Mouse (Mus musculus) c-Kit-positive CD71-negative TER-119-negative erythroid progenitor cells, embryonic 14.5 days (primary cell): Measurements from ENCODE around the gene Nln.

Experiments
- DNase-seq: peaks from one replicate; pipeline ENCODE4 v3.0.0-alpha.2; 2013; ENCODE audit warnings: low read depth

Gene Nln

DNA sequence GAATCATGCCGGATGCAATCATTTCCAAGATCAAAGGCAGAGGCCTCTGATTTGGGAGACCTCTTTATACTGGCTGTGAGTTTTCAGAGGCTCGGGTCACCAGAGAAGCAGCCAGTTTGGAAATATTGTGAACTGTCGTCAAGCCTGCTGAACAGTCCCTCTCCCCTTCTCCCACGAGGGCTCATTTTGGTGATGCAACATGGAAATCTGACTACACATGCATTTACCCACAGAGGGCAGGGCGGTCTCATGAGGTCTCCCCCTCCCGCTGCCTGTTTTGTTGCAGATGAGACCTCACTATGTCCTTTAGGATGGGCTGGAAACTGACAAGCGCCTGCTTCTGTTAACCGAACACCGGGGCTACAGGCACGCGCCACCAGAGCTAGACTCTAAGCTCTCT is 95.4 kb downstream of the Nln start:
- DNase-seq = no peak

- no peak for DNase-seq
These were observed 96.0 kb downstream of the Nln start for GRCm38 (mm10) chr13:104013380-104013779.

DNA sequence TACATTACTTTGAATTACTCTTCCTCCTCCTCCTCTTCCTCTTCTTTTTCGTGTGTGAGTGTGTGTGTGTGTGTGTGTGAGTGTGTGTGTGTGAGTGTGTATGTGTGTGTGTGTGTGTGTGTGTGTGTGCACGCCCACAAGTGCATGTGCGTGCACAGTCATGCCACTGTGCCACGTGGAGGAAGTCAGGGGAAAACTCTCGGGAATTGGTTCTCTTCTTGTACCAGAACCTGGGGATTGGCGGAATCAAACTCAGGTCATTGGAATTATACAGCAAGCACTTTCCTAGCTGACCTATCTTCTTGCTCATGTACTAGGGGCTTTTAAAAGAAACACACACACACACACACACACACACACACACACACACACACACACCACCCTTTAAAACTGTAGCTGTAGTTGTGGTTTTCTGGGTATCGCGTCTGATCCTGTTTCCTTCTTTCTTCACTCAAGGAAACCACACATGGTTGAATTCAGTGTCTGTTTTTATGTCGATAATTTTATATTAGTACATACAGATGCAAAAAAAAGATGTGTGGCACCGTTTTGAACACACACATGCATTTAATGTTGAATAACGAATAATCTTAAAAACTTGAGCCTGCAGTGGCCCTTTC is 97.1 kb downstream of the Nln start:
- DNase-seq = no peak

- DNase-seq = no peak
These were observed 98.1 kb downstream of the Nln start for GRCm38 (mm10) chr13:104011289-104011688.

DNA sequence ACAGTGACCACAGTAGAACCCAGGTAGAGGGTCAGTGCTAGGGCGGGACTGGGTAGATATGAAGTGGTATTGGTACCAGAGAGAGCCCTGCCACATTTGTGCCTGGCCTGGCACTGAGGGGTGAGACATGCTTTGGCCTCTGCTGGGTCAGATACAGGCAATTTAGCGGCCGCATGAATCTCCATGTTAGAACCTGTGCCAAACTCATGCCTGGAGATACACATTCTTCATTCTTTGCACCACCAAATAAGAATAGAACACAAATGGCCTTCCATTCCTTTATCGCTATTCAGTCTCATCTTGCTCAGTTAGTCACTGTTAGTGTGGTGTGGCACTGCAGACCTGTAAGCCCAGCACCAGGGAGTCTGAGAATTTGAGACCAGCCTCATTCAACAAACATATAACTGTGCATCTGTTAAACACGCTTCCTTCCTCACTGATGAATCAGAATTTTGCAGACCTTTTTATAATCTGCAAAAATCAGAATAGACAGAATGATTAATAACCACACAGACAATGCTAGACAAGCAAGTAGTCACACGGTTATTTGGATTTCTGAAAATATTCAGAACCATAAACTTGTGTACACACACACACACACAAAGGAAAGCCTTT is 104.1 kb downstream of the Nln start:
- DNase-seq = no peak

- DNase-seq = no peak
These were observed 115.3 kb downstream of the Nln start for GRCm38 (mm10) chr13:103994085-103994455.

DNA sequence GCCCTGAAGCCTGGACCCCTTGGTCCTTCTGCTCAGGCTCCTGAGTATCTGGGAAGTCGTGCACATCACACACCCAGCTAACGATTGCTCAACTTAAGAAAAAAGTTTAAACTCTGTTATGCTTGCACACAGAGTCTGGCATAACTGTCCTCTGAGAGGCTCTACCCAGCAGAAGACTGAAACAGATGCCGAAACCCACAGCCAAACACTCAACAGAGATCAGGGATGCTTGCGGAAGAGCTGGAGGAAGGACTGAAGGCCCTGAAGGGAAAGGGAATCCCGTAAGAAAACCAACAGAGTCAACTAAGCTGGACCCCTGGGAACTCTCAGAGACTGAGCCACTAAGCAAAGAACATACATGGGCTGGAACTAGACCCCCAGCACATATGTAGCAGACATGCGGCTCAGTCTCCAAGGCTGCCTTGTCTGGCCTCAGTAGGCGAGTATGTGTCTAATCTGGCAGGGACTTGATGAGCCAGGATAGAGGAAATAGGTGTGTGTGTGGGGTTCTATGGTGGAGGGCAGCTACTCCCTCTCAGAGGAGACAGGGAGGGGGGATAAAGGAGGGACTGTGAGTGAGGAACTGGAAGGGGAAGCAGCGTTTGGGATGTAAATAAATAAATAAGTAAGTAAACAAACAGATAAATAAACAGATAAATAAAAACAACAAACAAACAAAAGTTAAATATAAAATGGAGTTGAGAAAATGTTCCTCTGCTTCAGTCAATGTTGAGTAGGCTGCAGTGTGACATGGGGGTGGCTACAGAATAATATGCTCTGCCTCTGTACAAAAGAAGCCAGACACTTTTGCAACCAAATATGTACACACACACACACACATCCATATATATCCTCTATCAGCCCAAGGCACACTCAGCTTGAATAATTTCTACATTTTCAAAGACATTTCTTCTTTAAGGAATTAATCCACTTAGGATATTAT is 116.0 kb downstream of the Nln start:
- DNase-seq = no peak

DNA sequence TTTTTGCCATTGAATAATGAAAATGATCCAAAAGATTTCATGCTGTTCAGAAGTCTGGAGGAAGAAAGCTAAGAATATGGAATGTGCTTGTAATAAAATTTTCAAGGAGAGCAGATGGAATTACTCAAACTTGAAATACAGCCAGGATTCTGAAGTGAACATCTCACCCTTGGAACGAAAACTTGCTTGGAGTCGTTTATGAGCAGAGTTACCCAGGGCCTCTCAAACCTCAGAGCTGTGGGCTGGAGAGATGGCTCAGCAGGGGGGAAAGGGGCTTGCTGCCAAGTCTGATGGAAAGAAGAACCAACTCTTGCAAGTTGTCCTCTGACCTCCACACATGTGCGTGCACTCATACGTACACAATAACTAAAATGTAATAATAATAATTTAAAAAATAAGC is 122.8 kb downstream of the Nln start:
- DNase-seq = no peak

GRCm38 (mm10) chr13:103985510-103986278 is 123.7 kb downstream of the Nln start:
- no peak for DNase-seq

DNA sequence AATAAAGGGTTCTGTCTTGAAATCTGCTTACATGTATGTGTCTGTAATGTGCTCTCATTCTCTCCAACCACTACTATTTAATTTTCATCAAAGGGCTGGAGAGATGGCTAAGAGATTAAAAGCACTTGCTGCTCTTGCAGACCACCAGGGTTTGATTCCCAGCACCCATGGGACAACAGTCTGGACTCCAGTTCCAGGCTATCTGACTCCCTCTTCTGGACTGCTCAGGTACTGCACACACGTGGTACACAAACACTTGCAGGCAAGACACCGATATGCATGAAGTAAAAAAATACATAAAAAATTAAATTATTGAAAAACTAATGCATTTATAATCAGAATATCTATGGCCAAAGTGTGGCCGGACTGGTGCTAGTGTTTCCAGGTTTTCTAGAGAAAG is 127.0 kb downstream of the Nln start:
- DNase-seq = no peak

DNA sequence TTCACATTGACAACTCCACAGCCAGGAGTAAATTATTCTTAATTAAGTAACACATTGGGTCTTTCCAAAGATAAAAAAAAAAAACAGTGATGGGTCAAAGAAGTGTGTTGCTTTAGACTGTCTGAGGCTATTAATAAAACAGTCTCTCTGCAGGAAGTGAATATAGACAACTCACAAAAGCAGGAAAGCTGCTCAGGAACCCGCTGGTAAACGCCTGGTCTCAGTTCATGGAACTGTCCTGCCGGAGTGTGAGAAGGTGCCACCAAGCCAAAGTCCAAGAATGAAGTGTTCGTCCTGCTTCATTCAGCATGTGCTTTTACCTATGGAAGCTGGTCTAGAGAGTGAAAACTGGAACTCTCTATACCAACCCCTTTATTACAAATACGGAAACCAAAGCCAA is 129.0 kb downstream of the Nln start:
- no peak for DNase-seq

DNA sequence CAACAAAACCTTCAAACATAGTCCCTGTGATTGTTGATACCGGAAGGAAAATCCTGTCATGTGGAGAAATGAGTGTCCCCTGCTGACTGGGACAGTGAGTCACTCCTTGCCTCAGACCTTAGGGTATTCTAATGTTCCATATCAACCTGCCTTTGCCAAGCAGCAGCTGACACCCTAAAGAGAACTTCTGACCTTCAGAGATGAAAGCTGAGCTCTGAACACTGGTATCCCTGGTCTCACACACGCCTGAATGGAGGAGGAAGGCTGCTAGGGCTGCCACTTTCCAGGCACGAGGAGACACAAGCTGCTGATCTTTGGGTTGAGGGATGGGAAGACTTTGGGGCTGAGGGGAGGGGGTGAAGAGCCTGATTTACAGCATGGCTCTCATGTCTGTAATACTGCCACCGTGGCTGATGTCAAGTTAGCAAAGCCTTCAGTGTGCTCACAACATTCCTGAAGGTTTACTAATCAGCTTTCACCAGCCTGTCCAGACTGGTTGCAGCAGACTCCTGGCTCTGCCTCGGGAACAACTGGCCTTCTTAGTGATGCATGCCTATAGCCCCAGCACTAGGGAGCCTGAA is 131.0 kb downstream of the Nln start:
- no peak for DNase-seq

GRCm38 (mm10) chr13:103977844-103978243 is 131.6 kb downstream of the Nln start:
- no peak for DNase-seq

DNA sequence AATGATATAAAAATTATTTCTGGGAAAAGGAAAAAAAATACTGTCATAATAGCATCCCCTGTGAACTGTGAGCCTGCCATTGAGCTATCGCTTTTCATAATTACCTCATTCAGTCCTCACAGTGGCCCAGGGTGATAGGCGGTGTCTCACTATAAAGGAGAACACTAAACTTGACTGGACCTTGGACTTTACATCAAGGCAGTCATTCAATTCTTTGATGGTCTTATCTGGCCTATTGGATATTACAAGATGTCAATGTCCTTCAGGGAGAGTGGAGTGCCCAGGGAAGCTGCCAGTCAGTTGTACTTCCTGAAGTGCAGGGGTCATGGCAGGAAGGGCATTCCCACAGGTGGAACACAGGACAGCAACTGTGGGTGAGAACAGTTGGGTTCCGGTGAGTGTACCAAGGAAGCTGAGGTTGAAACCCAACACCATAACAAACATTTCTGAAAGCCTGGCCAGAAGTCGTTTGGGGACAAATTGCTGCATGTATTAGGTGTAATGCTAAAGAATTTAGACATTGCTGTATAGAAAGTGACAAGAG is 133.2 kb downstream of the Nln start:
- no peak for DNase-seq

GRCm38 (mm10) chr13:103975101-103975500 is 134.3 kb downstream of the Nln start:
- DNase-seq = no peak

GRCm38 (mm10) chr13:103973977-103974376 is 135.4 kb downstream of the Nln start:
- DNase-seq = peak; percentile 14
